Mouse (Mus musculus): ENCODE data around the gene Wipf2. TPM values are rescaled to one million over a fixed set of nuclear protein-coding genes. Genes with fewer than 3 reads are reported as not detected.
"Not testable (repeated sequence)": the region's sequence is repeated elsewhere in the genome, so short reads cannot be mapped to it uniquely, and the experiment has no call there.

Gene Wipf2
- total RNA-seq, 2 experiments from 2014 or later = 4.4 to 26.9 TPM

- ATAC-seq (replicated peaks; ENCODE audit: low FRiP score, low TSS enrichment, poor library complexity, severe bottlenecking) = no peak
These were observed 64.1 kb downstream of the Wipf2 start, which contains the start of gene Rara for GRCm38 (mm10) chr11:98927438-98928076. TSS of gene Rara (plus strand) at chr11:98927818.

- ATAC-seq (replicated peaks; ENCODE audit: low FRiP score, low TSS enrichment, poor library complexity, severe bottlenecking) = no peak
These were observed 64.9 kb downstream of the Wipf2 start for GRCm38 (mm10) chr11:98928186-98928893.

- ATAC-seq (replicated peaks; ENCODE audit: low FRiP score, low TSS enrichment, poor library complexity, severe bottlenecking) = no peak
These were observed 66.1 kb downstream of the Wipf2 start for GRCm38 (mm10) chr11:98929503-98929902.

- ATAC-seq (replicated peaks; ENCODE audit: low FRiP score, low TSS enrichment, poor library complexity, severe bottlenecking) = no peak
These were observed 66.7 kb downstream of the Wipf2 start for GRCm38 (mm10) chr11:98930127-98930601.

- ATAC-seq (replicated peaks; ENCODE audit: low FRiP score, low TSS enrichment, poor library complexity, severe bottlenecking) = no peak
These were observed 67.5 kb downstream of the Wipf2 start for GRCm38 (mm10) chr11:98930773-98931512.

- no peak for ATAC-seq (replicated peaks; ENCODE audit: low FRiP score, low TSS enrichment, poor library complexity, severe bottlenecking)
These were observed 68.3 kb downstream of the Wipf2 start for GRCm38 (mm10) chr11:98931513-98932292.

GRCm38 (mm10) chr11:98932293-98933091 lies 69.1 kb downstream of the Wipf2 start:
- no peak for ATAC-seq (replicated peaks; ENCODE audit: low FRiP score, low TSS enrichment, poor library complexity, severe bottlenecking)

- ATAC-seq (replicated peaks; ENCODE audit: low FRiP score, low TSS enrichment, poor library complexity, severe bottlenecking) = no peak
These were observed 69.7 kb downstream of the Wipf2 start for GRCm38 (mm10) chr11:98933151-98933550.

- ATAC-seq (replicated peaks; ENCODE audit: low FRiP score, low TSS enrichment, poor library complexity, severe bottlenecking) = not testable (repeated sequence)
These were observed 70.4 kb downstream of the Wipf2 start for GRCm38 (mm10) chr11:98933847-98934246.

GRCm38 (mm10) chr11:98934367-98934766 lies 70.9 kb downstream of the Wipf2 start:
- no peak for ATAC-seq (replicated peaks; ENCODE audit: low FRiP score, low TSS enrichment, poor library complexity, severe bottlenecking)

- no peak for ATAC-seq (replicated peaks; ENCODE audit: low FRiP score, low TSS enrichment, poor library complexity, severe bottlenecking)
These were observed 71.7 kb downstream of the Wipf2 start for GRCm38 (mm10) chr11:98935123-98935522.

- no peak for ATAC-seq (replicated peaks; ENCODE audit: low FRiP score, low TSS enrichment, poor library complexity, severe bottlenecking)
These were observed 72.7 kb downstream of the Wipf2 start for GRCm38 (mm10) chr11:98936170-98936569.

GRCm38 (mm10) chr11:98936606-98937409 lies 73.4 kb downstream of the Wipf2 start:
- ATAC-seq (replicated peaks; ENCODE audit: low FRiP score, low TSS enrichment, poor library complexity, severe bottlenecking) = 0 out of 2 replicates have a peak, but pooled peaks have one; percentile 4

- ATAC-seq (replicated peaks; ENCODE audit: low FRiP score, low TSS enrichment, poor library complexity, severe bottlenecking) = peak; percentile 65
These were observed 74.0 kb downstream of the Wipf2 start for GRCm38 (mm10) chr11:98937410-98937913.

- no peak for ATAC-seq (replicated peaks; ENCODE audit: low FRiP score, low TSS enrichment, poor library complexity, severe bottlenecking)
These were observed 74.7 kb downstream of the Wipf2 start for GRCm38 (mm10) chr11:98937914-98938694.

- ATAC-seq (replicated peaks; ENCODE audit: low FRiP score, low TSS enrichment, poor library complexity, severe bottlenecking) = no peak
These were observed 75.3 kb downstream of the Wipf2 start for GRCm38 (mm10) chr11:98938701-98939083.
